Comparison of ENCODE assay signal across 10 mouse cellular contexts in the genomic region with DNA sequence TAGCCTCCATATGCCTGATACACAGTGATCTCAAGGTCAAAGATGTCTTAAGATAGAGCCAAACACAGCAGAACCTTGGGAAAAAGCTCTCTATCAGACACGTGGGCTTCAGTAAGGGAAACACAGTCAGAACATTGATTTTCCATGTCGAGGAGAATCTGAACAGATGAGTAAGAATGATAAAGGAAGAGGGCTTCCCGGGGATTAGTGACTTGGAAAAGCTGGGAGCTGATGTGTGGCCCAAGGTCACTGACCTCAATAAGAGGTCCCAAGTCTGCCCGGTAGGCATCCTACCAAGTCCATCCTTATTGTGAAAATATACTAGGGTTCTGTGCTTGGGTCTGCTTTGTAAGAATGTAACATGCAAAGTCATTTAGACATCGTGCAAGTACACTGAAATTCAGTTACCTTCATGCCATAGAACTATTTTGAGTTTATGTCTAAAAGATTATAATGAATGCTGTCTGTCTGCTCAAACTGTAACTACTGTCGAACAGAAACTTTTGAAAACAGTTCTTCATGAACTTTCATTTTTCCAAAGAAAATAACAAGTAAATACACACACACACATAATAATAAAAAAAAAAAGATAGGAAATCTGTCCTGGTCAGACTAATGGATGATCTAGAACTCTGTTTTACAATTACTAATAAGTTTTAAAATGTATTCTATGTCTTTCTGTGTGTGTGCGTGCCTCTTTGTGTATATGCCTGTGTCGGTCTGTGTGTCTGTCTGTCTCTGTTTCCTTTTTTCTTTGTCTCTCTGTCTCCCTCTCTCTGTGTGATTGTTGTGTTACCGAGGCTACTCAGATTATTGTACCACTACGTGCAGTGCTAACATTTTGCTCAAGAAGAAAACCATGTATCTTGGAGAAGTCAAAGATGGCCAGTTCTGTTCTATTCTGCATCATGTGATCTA.
"Had no signal": no experiment of that assay in that cellular context is flagged by ENCODE, and none has a peak within 500 bp of the region (broad histone marks: within the 10 kb centered on the region; RNA-seq: fewer than 3 reads in every experiment).

No protein-coding gene starts in this region.

- H3K4me3 ChIP-seq: limb, embryonic 12.5 days; liver, embryonic 15.5 days; midbrain, embryonic 13.5 days; myocyte; neural tube, embryonic 12.5 days had no signal

- H3K36me3 ChIP-seq: limb, embryonic 12.5 days; liver, embryonic 15.5 days; midbrain, embryonic 13.5 days; neural tube, embryonic 12.5 days had no signal

- H3K4me2 ChIP-seq: limb, embryonic 12.5 days; liver, embryonic 15.5 days; midbrain, embryonic 13.5 days; neural tube, embryonic 12.5 days had no signal

- DNase-seq: kidney, postnatal 10 days; liver; thymus, adult 2 months; thymus, postnatal 25 days had no signal

- H3K9ac ChIP-seq: limb, embryonic 12.5 days; liver, embryonic 15.5 days; midbrain, embryonic 13.5 days; neural tube, embryonic 12.5 days had no signal

- ATAC-seq: hindbrain, postnatal 0 days had no signal

- H3K27ac ChIP-seq: hindbrain, postnatal 0 days; limb, embryonic 12.5 days; liver, embryonic 15.5 days; neural tube, embryonic 12.5 days had no signal

- H3K27me3 ChIP-seq: liver, embryonic 15.5 days; midbrain, embryonic 13.5 days; neural tube, embryonic 12.5 days had no signal

- H3K9me3 ChIP-seq: limb, embryonic 12.5 days; liver, embryonic 15.5 days; midbrain, embryonic 13.5 days; neural tube, embryonic 12.5 days had no signal
